In the genomic region with DNA sequence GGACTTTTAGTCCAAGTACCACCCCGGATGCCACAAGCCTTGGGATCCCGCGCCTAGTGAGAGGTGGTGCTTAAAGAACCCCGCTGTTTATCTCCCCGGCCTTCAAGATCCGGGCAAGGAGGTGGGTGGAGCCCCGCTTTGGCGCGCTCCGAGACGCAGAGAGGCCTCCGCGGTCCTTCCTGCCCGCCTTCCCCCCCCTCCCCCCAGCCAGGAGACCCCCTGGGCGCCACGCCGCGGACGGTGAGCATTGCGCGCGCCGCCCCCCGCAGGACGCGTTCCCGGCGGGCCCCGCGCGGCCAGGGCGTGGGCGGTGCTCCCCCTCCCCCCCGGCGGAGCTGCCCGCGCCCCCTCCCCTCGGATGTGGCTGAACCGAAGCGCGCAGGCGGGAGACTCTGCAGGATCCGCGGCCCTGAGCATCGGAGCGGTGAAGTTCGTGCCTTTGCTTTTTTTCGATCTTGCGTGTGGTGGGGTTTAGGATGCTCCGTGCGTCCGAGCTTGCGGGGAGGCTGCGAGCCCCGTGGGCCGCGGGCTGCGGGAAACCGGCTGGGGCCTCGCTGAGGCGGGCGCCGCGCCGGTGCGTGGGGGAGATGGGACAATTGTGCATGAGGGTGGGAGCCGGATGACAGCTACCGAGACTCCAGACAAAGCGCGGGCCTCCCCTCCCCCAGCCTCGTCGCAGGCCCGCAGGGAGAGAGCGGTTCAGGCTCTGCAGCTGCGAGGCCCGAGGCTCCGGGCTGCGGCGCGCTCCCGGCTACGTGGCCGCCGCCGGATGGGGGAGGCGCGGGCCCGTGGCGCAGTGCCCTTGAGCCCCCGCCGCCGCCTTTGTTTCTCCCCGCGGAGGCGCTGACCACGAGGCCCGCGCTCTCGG, we compare ENCODE assay signal across 8 mouse cellular contexts. TPM values are rescaled to one million over a fixed set of nuclear protein-coding genes. Genes with fewer than 3 reads are reported as not detected.
A peak's percentile ranks its signal among the peaks of the same experiment; 100 is the strongest.
DNase-seq lines count a peak whose midpoint lies in the region; ATAC-seq lines count a peak whose summit lies in the region.

A gene (plus strand): TSS at position 50 of the 868 bp plus-strand sequence.

- peaks cover 9% of the 10 kb centered on the region for H3K36me3 ChIP-seq in embryonic facial prominence, embryonic 11.5 days (replicated peaks; ENCODE audit: control insufficient read depth, insufficient read depth, low read depth, low read length)
- peaks cover 52% of the 10 kb centered on the region for H3K36me3 ChIP-seq in limb, embryonic 13.5 days
- H3K36me3 ChIP-seq in midbrain, embryonic 15.5 days (replicated peaks), result peaks cover 21% of the 10 kb centered on the region

- H3K4me1 ChIP-seq in embryonic facial prominence, embryonic 11.5 days (ENCODE audit: control insufficient read depth, insufficient read depth, low read length), result no peaks in the 10 kb centered on the region; the same call in 1 of the 2 replicates
- H3K4me1 ChIP-seq in limb, embryonic 13.5 days, result peaks cover 36% of the 10 kb centered on the region
- peaks cover 43% of the 10 kb centered on the region for H3K4me1 ChIP-seq in midbrain, embryonic 15.5 days

- peak within 1 kb of the TSS; percentile 100 for H3K9ac ChIP-seq in embryonic facial prominence, embryonic 11.5 days (replicated peaks; ENCODE audit: low read length)
- H3K9ac ChIP-seq in limb, embryonic 13.5 days, result peak within 1 kb of the TSS; percentile 100
- H3K9ac ChIP-seq in midbrain, embryonic 15.5 days, result peak within 1 kb of the TSS; percentile 99

- peak within 1 kb of the TSS; percentile 100 for H3K27ac ChIP-seq in embryonic facial prominence, embryonic 11.5 days (replicated peaks; ENCODE audit: low read depth, low read length)
- H3K27ac ChIP-seq in limb, embryonic 13.5 days, result peak within 1 kb of the TSS; percentile 100
- peak within 1 kb of the TSS; percentile 99 for H3K27ac ChIP-seq in midbrain, embryonic 15.5 days

- peak; percentile 80 for ATAC-seq in embryonic facial prominence, embryonic 11.5 days (replicated peaks; ENCODE audit: insufficient number of reproducible peaks, low FRiP score, low TSS enrichment, low read depth)
- ATAC-seq in limb, embryonic 13.5 days (ENCODE audit: low FRiP score, low read depth), result peak; percentile 86
- ATAC-seq in midbrain, embryonic 15.5 days (replicated peaks), result peak; percentile 82

- 0% methylated on average over 86 of the region's 99 CpGs for WGBS in embryonic facial prominence, embryonic 11.5 days
- WGBS in limb, embryonic 13.5 days, result under 1% methylated on average over 60 of the region's 99 CpGs
- under 1% methylated on average over 75 of the region's 99 CpGs for WGBS in midbrain, embryonic 15.5 days

- peak; percentile 76 for DNase-seq in 3134 (ENCODE audit: extremely low read depth, insufficient read length, low spot score)
- peak; percentile 85 for DNase-seq in adrenal gland, postnatal 25 days
- peak; percentile 92 for DNase-seq in embryonic facial prominence, embryonic 11.5 days (ENCODE audit: low spot score)
- DNase-seq in heart, adult 11 months, result peak; percentile 98
- peak; percentile 79 for DNase-seq in kidney, adult 18-20 months
- peak; percentile 60 to 64 for DNase-seq in spleen, postnatal 14 days (ENCODE audit: low spot score in 2 of 2)

- no peaks in the 10 kb centered on the region for H3K27me3 ChIP-seq in embryonic facial prominence, embryonic 11.5 days (ENCODE audit: control insufficient read depth, insufficient read depth, low read length)
- H3K27me3 ChIP-seq in limb, embryonic 13.5 days, result no peaks in the 10 kb centered on the region
- no peaks in the 10 kb centered on the region for H3K27me3 ChIP-seq in midbrain, embryonic 15.5 days (replicated peaks)

- peak within 1 kb of the TSS; percentile 40 for H3K4me2 ChIP-seq in embryonic facial prominence, embryonic 11.5 days (ENCODE audit: low read depth, low read length)
- H3K4me2 ChIP-seq in limb, embryonic 13.5 days (replicated peaks), result peak within 1 kb of the TSS; percentile 73
- peak within 1 kb of the TSS; percentile 60 for H3K4me2 ChIP-seq in midbrain, embryonic 15.5 days

- H3K9me3 ChIP-seq in embryonic facial prominence, embryonic 11.5 days (replicated peaks; ENCODE audit: control insufficient read depth, low read length), result no peaks in the 10 kb centered on the region
- H3K9me3 ChIP-seq in limb, embryonic 13.5 days, result no peaks in the 10 kb centered on the region
- no peaks in the 10 kb centered on the region for H3K9me3 ChIP-seq in midbrain, embryonic 15.5 days

- peak within 1 kb of the TSS; percentile 98 for H3K4me3 ChIP-seq in embryonic facial prominence, embryonic 11.5 days (ENCODE audit: low read depth, low read length)
- H3K4me3 ChIP-seq in limb, embryonic 13.5 days, result peak within 1 kb of the TSS; percentile 92
- peak within 1 kb of the TSS; percentile 98 for H3K4me3 ChIP-seq in midbrain, embryonic 15.5 days

RNA-seq across cellular contexts. Expression of the gene that starts here (rescaled TPM):
- total RNA-seq in adrenal gland, postnatal 25 days (2021), result 107 and 114 TPM in 2 replicates
- 647 and 750 TPM in 2 replicates for polyA plus RNA-seq in embryonic facial prominence, embryonic 11.5 days (2014; fragmentation: Nextera tagmentation; extraction: Ambion mirVana)
- polyA plus RNA-seq in limb, embryonic 13.5 days (2015; fragmentation: Nextera tagmentation; extraction: Ambion mirVana), result 532 and 550 TPM in 2 replicates
- 365 and 388 TPM in 2 replicates for polyA plus RNA-seq in midbrain, embryonic 15.5 days (2015; fragmentation: Nextera tagmentation; extraction: Ambion mirVana)

Comparison
In these comparisons a context has a peak if more than half of its experiments do, and no peak if none do; other contexts are left out.
1. Peak in every context shown above with its lines: DNase-seq, ATAC-seq, H3K4me3 ChIP-seq and H3K27ac ChIP-seq.